Mouse (Mus musculus) v-Abl transformed pro-B cells (cell line): ENCODE results near the gene Arhgap9.

Experiments
- in situ Hi-C, 2 experiments: fragments of 400-800 bp; cut with MboI; formaldehyde crosslinking; loops; one replicate each; pipeline ENCODE4 v1.15.1; 2025; ENCODE audit not compliant: unreplicated experiment in 2 of 2

Arhgap9 gene

DNA sequence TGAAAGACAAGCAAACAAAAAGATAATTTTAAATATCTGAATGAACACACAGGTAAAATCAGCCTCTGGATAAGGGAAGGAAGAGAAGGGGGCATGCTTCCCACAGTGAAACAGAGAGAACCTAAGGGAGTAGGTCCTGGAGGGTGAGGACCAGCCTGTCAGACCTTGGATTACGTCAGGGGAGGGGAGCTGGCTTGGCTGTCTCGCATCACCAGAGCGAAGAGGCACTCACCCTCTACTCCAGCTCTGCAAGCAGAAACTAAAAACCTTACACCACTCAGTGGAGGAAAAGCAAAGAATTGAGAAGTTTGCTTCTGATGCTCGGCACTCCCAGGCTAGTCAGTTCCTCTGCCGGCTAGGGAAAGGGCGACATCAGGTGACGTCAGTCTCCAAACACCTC is 1.8 kb upstream of the Arhgap9 start:
- in situ Hi-C loops = no loop called here

DNA sequence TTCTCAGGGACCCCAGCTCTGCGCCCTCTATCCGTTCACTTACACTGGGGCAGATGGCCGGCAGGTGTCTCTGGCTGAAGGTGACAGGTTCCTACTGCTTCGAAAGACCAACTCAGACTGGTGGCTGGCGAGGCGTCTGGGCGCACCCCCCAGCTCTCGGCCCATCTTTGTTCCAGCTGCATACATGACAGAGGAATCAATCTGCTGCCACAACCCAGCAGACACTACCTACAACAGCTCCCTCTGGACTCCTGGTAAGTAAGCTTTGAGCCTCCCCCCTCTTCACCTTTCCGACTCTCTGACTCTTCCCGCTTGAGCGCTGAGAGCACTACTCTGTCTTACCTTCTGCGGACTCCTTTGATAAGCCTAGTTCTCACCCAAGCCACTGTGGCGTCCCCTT is 414 bp downstream of the Arhgap9 start:
- in situ Hi-C loops = no loop called here

DNA sequence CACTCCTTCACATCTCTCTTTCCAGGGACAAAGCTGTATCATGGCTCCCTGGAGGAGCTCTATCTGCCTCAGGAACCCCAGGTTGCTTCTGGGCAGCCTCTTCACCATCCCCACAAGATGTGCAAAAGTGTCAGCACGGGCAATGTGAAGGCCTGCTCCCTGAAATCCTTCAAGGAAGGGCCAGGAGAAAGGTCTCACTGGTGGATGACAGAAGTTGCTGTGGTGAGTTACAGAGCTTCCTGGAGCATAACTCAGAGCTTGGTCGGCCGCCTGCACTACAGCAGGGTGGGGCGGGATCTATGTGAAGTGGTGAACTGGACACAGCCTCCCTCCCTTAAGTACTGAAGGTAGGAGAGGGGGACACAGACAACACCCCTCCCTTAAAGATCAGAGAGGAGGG is 905 bp downstream of the Arhgap9 start:
- in situ Hi-C loops = no loop called here

DNA sequence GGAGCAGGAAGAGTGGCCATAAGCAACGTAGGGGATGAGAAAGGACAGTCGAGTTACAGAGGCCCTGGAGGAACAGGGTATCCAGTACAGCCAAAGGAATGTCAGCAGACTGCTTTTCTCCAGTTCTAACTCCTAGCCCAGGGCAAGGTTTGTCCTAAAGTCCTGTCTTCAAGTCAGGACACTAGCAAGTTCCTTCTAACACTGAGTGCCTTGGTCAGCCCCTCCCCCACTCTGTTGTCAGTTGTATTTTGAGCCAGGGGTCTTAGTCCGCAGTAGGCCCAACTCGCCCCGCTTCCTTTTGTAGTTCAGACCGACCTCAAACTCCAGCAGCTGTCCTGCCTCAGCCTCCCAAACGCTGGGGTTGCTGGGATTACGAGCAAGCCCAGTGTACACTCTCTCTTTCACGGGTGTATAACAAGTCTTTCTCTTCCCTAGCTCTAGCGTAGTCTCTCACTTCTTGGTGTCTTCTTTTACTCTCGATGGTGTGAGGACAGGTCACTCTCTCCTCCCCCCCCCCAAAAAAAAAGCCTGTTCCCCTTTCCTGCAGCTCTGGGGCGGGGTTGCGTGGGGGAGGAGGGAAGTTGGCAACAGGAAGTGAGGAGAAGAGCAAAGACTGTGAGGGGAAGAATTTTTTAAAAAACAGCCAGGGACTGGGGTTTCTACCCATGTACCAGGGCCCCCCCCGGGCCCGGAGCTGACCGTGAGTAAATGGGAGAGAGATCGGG is 1.5 kb downstream of the Arhgap9 start:
- in situ Hi-C loops = no loop called here

DNA sequence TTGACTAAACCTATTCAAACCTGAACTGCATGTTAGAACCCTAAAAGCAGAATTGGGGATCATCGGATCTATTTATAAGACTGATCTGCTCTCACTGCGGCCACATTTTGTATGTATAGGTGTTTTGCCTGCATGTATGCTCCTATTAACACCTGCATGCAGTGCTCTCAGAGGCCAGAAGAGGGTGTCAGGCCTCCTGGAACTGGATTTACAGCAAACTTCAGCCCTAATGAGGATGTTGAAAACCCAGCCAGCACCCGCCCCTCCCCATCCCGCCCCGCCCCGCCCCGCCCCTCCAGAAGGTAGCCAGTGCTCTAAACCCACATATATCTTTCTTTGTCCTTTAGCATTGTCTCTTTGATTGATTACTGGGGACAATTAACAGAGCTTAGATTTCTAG is 2.7 kb downstream of the Arhgap9 start:
- in situ Hi-C loops = no loop called here

DNA sequence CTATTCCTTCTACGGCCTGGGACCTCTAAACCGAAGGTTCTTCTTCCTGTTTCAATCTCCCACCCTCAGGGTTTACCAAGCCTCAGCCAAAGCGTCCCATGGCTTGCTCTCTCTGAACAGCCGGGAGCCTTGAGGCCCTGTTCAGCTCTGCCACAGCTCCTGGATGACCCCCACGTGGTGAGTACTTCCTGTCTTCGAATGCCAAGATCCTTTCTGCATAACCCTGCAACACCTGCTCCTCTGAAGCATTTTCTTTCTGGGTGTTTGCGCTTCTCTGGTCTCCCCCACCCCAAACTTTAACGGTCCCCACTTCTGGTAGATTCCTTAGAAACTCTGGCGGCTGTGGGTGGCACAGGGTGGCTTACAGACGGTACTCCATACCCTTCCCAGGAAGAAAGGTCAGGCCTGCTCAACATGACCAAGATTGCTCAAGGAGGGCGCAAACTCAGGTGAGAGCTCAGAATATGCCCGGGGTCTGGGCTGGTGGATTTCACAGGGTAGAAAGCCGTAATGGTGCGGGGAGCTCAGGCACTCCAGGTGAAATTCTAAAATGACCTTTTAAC is 3.8 kb downstream of the Arhgap9 start:
- in situ Hi-C loops = no loop called here

DNA sequence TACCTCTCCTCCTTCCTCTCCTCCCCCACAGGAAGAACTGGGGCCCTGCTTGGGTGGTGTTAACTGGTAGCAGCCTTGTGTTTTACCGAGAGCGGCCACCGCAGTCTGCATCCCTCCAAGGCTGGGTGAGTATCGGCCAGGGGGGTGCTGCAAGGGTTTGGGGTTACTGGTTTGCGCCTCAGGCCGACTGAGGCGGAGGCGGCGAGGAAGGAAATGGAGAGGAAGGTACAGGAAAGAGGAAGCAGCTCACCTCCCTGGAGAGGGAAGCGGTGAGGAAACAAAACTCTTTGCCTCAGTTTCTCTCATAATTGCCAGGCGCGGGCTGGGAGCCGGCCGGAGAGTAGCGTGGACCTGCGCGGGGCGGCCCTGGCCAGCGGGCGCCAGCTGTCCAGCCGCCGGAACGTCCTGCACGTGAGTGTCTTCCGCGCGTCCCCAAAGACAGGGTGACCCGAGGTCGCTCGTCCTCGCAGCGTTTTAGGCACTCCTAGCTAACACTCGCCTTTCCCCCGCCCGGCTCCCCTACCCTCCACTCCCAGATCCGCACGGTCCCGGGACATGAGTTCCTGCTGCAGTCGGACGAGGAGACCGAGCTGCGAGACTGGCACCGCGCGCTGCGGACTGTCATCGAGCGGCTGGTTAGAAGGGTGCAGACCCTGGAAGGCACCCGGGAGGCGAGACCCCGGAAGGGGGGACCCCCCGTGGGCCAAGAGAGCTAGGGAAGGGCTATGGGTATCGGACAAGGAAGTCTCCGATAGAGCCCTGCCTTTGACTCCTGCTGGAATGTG is 4.4 kb downstream of the Arhgap9 start:
- in situ Hi-C loops = no loop called here

DNA sequence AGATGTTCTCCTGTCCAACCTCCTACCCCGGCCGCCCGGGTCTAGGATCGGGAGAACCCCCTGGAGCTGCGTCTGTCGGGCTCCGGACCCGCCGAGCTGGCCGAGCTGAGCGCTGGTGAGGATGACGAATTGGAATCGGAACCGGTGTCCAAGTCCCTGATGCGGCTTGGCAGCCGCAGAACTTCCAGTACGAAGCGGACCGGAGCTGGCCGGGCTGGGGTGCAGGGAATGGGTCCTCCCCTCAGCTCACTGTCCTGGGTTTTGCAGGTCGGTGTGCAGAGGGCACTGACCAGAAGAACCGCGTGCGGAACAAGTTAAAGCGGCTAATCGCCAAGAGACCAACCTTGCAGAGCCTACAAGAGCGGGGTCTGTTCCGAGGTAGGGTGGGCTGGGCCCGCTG is 5.1 kb downstream of the Arhgap9 start:
- in situ Hi-C loops = no loop called here

DNA sequence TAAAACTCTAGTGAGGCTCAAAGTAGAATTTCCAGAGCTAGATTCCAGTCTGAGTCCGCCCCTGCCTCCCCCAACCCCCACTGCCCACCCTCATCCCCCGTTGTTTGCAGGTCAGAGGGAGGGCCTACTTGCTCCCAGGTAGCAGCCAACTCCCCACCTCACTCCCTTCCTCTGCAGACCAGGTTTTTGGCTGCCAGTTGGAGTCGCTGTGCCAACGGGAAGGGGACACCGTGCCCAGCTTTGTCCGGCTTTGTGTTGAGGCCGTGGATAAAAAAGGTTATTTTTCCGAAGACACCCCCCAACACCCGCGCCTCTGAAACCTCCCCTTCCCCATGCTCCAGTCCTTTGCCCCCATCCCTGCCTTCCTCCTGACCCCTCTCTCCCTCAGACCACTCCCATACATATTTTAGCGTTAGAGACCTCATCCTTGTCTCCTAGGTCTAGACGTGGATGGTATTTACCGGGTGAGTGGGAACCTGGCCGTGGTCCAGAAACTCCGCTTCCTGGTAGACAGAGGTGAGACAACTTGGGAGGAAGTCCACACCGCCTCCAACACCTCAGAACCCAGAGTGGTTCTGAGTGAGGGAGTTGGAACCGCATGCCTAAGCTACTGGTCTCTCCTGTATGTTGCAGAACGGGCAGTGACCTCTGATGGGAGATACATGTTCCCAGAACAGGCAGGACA is 5.8 kb downstream of the Arhgap9 start:
- in situ Hi-C loops = no loop called here

DNA sequence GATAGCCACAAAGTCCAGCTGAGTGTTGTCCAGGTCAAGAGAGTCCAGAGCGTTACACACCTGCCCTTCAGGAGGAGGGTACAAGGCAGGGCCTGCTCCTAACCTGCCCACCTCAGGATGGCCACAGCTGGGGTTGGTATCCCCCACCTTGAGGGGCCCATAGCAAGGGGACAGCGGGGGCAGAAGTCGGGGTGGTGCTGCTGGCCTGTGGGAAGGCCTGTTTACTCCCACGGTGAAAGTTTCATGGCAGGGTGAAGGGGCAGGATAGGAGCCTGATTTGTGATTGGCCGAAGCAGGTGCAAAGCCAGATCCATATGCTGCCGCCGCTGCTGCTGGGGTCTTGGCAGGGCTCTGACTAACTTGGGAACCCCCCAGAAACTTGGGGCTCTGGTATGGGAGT is 8.4 kb downstream of the Arhgap9 start:
- in situ Hi-C loops = loop anchor here in 1 of 2 experiments (5.0 kb wide), 1 partner anchor 153 kb away; no protein-coding TSS in a partner anchor

DNA sequence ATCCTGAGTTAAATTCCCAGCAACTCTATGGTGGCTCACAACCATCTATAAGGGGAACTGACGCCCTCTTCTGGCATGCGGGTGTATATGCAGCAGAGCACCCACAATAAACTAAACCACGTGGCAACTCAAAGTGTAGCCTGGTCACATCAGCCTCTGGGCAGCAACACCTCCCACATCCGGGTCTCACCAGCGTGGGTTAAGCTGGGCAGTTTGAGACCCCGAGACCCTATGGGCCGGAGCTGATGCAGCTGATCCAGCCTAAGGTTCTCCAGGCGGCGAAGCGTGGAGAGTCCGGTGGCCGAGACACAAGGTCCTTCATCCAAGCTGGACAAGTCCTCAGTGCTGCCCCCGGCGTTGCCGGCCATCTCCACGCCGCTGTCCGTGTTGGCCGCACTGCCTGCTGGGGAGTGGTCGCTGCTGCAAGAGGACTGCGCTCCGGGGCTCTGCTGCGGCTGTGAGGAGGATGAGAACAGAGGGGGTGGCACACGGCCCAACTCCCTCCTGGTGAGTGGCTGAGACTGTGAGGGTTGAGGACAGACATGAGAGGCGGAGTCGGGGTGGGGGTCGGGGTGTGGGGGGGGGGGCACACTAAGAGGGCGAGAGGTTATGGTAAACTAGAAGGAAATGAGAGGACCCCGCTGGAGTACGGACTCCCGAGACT is 10.6 kb downstream of the Arhgap9 start:
- in situ Hi-C loops = loop anchor here in 1 of 2 experiments (5.0 kb wide), 1 partner anchor 155 kb away; no protein-coding TSS in a partner anchor

DNA sequence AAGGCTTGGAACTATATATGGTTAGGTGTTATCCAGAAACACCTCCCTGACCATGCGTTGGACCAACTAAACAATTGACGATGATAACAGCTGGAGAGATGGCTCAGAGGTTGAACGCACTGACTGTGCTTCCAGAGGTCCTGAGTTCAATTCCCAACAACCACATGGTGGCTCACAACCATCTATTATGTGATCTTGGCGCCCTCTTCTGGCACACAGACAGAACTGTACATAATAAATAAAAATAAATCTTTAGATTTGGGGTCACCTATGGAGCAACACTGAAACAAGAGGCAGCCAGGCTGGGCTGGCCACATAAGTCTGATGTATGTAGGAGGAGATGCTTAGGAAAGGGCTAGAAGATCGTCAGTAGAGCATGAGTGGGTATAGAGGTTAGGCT is 11.4 kb downstream of the Arhgap9 start:
- in situ Hi-C loops = loop anchor here in 1 of 2 experiments (5.0 kb wide), 1 partner anchor 156 kb away; no protein-coding TSS in a partner anchor

DNA sequence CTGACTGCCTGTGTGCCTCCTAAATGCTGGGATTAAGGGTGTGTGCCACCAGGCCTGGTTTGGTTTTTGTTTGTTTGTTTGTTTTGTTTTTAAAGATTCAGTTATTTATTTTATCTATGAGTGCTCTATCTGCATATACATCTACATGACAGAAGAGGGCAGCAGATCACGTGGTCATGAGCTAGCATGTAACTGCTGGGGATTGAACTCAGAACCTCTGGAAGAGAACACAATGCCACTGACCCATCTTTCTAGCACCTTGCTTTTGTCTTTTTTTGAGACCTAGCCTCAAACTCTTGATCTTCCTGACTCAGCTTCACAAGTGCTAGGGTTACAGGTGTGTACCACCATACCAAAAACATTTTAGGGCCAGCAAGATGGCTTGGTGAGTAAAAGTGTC is 13.5 kb downstream of the Arhgap9 start:
- in situ Hi-C loops = loop anchor here in 1 of 2 experiments (5.0 kb wide), 2 partner anchors 158 to 208 kb away; no protein-coding TSS in a partner anchor

DNA sequence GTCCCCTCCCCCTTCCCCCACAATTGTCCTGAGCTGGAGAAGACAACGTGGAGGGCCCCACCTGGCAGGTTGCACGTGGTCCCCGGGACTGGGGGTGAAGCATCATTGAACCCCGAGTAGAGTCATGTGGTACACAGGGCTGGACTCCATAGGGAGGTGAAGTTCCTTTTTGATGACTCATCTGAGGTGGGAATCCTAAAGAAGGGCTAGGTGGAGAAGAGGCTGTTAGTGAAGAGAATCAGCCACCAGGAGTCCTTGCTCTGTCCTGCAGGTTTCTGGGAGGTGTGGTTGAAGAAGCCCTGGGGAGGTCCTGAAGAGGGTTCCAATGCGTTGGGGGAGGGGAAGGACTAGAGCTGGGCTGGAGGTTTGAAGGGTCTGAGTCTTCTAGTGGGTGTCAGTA is 15.2 kb downstream of the Arhgap9 start:
- in situ Hi-C loops = loop anchor here in 1 of 2 experiments (5.0 kb wide), 2 partner anchors 160 to 210 kb away; no protein-coding TSS in a partner anchor

DNA sequence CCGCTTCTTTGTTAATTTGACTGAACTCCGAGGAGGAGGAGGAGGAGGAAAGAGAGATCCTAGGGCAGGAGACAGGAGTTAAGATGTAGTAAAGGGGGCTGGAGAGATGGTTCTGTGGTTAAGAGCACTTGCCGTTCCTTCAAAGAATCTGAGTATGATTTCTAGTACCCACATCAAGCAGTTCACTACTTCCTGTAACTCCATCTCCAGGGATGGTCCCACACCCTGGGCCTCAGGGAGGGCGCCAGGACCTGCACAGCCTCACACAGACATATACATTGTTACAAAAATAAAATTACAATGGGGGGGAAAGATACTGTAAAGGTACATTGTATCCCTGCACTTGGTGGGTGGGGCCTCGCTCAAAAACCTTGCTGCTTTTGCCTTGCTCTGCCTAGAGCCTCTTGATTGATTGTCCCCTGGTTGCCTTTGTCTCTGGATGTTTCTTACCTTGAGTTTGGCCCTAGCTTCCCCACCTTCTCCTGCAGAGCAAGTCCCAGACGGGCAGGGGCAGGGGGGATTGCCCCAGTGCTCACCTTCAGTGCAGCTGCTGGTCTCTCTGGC is 15.9 kb downstream of the Arhgap9 start:
- in situ Hi-C loops = loop anchor here in 1 of 2 experiments (5.0 kb wide), 2 partner anchors 160 to 210 kb away; no protein-coding TSS in a partner anchor

DNA sequence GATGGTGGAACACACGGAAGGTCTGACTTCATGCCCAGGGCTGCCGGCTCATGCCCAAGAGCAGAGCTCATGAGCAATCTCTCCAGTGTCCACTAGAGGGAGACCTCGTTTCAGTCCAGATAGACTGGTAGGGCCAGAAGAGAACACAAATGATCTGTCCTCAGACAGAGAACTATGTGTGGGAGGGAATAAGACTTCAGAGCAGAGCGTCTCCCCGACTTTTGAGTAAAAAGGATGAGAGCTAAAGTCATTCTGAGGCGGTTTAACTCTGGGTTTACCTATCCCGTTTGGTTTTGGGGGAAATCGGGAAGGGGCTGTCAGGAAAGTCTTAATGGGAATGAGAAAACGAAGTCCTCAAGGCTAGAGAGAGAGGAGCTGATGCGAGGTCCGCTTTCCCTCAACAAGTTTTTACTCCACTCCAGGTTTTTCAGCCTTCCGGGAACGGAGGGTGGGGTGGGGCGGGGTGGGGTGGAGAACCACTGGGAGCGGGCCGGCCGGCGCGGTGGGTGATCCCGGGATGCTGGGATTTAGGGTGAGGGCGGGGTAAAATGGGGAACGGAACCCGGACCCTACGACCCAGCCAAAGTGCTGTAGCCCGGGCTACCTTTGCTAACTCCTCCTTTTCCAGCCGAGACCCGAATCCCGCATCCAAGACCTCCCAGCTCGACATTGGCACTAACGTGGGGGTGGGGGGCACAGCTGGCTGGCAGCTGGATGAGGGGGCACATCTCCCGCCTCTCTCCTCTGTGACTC is 17.3 kb downstream of the Arhgap9 start:
- in situ Hi-C loops = loop anchor here in 1 of 2 experiments (5.0 kb wide), 2 partner anchors 162 to 212 kb away; no protein-coding TSS in a partner anchor

DNA sequence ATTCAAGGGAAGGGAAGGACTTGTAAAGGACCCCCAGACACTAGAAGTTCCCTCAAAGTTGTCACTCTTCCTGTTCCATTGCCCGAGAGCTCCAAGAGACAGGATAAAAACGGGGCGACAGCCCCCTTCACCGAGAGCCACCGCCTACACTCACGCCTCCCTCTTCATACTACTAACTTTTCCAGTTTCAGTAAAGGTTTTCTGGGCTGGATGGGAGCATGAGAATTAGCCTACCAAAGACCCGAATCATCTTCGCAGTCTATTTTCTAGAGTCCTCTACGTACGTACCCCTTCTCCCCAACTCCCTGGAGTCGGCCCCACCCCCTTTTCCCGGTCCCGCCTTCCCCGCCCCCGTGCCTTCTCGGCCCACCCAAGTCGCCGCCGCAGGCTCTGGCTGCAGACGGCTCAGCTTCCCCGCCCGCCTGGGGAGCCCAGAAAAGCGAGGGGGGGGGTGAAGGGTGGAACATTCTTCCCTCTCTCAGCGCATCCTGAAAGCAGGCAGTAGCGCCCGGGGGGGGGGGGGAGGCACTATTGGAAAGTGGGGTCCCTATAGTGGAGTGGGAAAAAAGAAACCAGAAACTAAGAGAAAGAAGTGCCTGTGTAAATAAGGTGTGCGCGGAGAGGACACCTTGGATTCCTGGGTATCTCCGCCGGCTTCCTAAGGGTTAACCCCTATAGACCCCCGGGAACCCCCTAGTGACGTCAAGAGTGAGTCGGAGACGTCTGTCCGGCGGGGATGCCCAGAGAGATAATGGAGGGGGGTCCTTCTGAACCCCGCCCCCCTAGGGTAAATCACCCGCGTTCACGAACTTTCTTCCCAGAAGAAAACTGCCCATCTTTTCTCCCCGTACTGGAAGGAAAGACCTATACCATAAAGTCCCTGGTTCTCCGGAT is 18.2 kb downstream of the Arhgap9 start:
- in situ Hi-C loops = loop anchor here in 1 of 2 experiments (5.0 kb wide), 2 partner anchors 163 to 213 kb away; no protein-coding TSS in a partner anchor
